Mouse (Mus musculus) hindbrain, postnatal 0 days (tissue): ENCODE data around the gene Paqr8. TPM values are rescaled to one million over a fixed set of nuclear protein-coding genes. Genes with fewer than 3 reads are reported as not detected.
"Not testable (repeated sequence)": the region's sequence is repeated elsewhere in the genome, so short reads cannot be mapped to it uniquely, and the experiment has no call there.

ENCODE experiments used
- ATAC-seq: fragments of 200-750 bp; cut with Nextera tagmentation; 2 replicates; pipeline ENCODE4 v1.8.0; 2017; ENCODE audit warnings: mild to moderate bottlenecking, moderate TSS enrichment, moderate library complexity
- DNase-seq: peaks from one replicate; pipeline ENCODE4 v3.0.0-alpha.2; 2015; ENCODE audit warnings: low spot score
- H3K27ac ChIP-seq: fragments of 300-500 bp; sonication (generic); 2 replicates; pipeline ENCODE4 v1.5.1; 2014; ENCODE audit warnings: mild to moderate bottlenecking
- H3K27me3 ChIP-seq: fragments of 300-500 bp; sonication (generic); 2 replicates; pipeline ENCODE4 v1.6.1; 2014; ENCODE audit warnings: low read length, mixed read lengths; ENCODE audit not compliant: insufficient read depth
- H3K36me3 ChIP-seq: fragments of 300-500 bp; sonication (generic); 2 replicates; pipeline ENCODE4 v1.6.1; 2014; ENCODE audit warnings: low read length, mixed read lengths; ENCODE audit not compliant: insufficient read depth
- H3K4me1 ChIP-seq: fragments of 300-500 bp; sonication (generic); 2 replicates; pipeline ENCODE4 v1.6.1; 2014; ENCODE audit warnings: antibody characterized with exemption, low read length, mixed read lengths; ENCODE audit not compliant: insufficient read depth
- H3K4me2 ChIP-seq: fragments of 300-500 bp; sonication (generic); 2 replicates; pipeline ENCODE4 v1.6.1; 2014; ENCODE audit warnings: low read depth, mild to moderate bottlenecking, low read length, moderate library complexity, mixed read lengths
- H3K4me3 ChIP-seq: fragments of 300-500 bp; sonication (generic); 2 replicates; pipeline ENCODE4 v1.5.1; 2014; ENCODE audit warnings: low read length
- H3K9ac ChIP-seq: fragments of 300-500 bp; sonication (generic); replicated peaks from 2 replicates; pipeline ENCODE4 v1.6.1; 2014; ENCODE audit warnings: mild to moderate bottlenecking, low read length, moderate library complexity, mixed read lengths
- H3K9me3 ChIP-seq: fragments of 300-500 bp; sonication (generic); 2 replicates; pipeline ENCODE4 v1.6.1; 2016; ENCODE audit warnings: low read length, mixed read lengths
- CTCF ChIP-seq: IDR thresholded peaks from 2 replicates; pipeline ENCODE4 v1.5.1; 2016; ENCODE audit warnings: antibody characterized with exemption, control low read depth, low read depth
- WGBS: fragments of 180-500 bp; shearing (Covaris S2); extraction: QIAGEN DNeasy Blood & Tissue Kit; methylation state at CpG from one replicate; pipeline ENCODE4 v1.1.7; 2014; 5-methylcytosine and 5-hydroxymethylcytosine counted together
- polyA plus RNA-seq: library from polyadenylated mRNA; unstranded; fragments of >200 nt; fragmentation: Nextera tagmentation; extraction: Ambion mirVana; gene quantifications from 2 replicates; pipeline ENCODE4 v1.2.1, GENCODE M21; 2015
- total RNA-seq: library from RNA; depleted of rRNA; stranded (reverse); fragments of >200 nt; gene quantifications from 2 replicates; pipeline ENCODE4 v1.2.3, GENCODE M21; 2014

Paqr8 gene
- total and polyA plus RNA-seq, 2 experiments from 2014 or later = 47.8 to 212 TPM

DNA sequence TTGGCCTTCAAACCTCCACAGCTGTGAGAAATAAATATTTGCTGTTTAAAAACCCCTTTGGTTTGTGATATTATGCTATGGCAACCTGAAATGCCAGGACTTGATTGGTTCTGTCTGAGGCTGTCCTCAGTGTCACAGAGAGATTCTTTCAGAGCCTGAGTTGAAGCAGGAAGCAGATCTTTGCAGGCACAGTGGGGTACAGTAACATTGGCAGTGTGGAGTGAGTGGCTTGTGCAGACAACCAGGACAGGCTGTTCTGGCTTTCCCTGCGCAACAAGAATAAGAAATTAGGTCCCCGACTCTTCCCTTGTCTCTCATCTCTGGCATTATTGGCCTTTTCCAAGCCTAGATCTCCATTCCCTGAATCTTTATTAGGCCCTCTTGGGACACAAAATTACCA is 29.3 kb downstream of the Paqr8 start:
- ATAC-seq (peak; percentile 86), DNase-seq (peak; percentile 40)
- 53% methylated on average over 2 of the region's 2 CpGs for WGBS
- H3K4me2 ChIP-seq = no peak overlapping the region
- no peaks in the 10 kb centered on the region for H3K27me3 ChIP-seq
- H3K36me3 ChIP-seq = no peaks in the 10 kb centered on the region
- H3K9me3 ChIP-seq = no peaks in the 10 kb centered on the region
- H3K4me3 ChIP-seq = no peak overlapping the region
- H3K9ac ChIP-seq = no peak overlapping the region
- H3K4me1 ChIP-seq = peaks cover 7% of the 10 kb centered on the region; the same call in 1 of the 2 replicates
- no peak for TF ChIP-seq CTCF
- peak overlapping the region; percentile 67 for H3K27ac ChIP-seq

DNA sequence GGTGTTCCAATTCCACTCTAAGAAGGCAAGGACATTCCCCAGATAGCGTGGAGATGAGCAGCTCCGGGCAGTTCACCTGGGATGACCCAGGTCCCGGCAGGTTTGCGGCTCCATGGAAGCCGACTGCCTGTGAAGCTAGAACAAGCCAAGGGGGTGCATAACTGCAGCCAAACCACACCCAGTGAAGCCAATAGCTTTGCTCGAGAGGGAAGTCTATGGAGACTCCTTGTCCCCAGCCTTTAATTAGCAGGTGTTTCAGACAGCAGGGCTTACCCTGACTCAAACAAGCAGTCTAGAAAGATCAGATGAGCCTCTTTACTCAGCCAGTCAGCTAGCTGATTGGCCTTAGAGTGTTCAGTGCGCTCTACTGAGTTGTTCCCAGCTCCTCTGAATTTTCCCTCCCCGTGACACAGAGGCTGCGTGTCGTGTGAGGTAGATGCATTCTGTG is 30.7 kb downstream of the Paqr8 start:
- Histone ChIP-seq H3K4me2 (no peak overlapping the region), H3K36me3 (no peaks in the 10 kb centered on the region), H3K4me1 (peaks cover 7% of the 10 kb centered on the region; the same call in 1 of the 2 replicates), H3K9ac (no peak overlapping the region), H3K9me3 (no peaks in the 10 kb centered on the region), H3K4me3 (no peak overlapping the region), H3K27ac (peak overlapping the region; percentile 26; the same call in 1 of the 2 replicates), H3K27me3 (no peaks in the 10 kb centered on the region)
- 71% methylated on average over 10 of the region's 10 CpGs for WGBS
- DNase-seq = no peak
- ATAC-seq = no peak
- no peak for TF ChIP-seq CTCF

DNA sequence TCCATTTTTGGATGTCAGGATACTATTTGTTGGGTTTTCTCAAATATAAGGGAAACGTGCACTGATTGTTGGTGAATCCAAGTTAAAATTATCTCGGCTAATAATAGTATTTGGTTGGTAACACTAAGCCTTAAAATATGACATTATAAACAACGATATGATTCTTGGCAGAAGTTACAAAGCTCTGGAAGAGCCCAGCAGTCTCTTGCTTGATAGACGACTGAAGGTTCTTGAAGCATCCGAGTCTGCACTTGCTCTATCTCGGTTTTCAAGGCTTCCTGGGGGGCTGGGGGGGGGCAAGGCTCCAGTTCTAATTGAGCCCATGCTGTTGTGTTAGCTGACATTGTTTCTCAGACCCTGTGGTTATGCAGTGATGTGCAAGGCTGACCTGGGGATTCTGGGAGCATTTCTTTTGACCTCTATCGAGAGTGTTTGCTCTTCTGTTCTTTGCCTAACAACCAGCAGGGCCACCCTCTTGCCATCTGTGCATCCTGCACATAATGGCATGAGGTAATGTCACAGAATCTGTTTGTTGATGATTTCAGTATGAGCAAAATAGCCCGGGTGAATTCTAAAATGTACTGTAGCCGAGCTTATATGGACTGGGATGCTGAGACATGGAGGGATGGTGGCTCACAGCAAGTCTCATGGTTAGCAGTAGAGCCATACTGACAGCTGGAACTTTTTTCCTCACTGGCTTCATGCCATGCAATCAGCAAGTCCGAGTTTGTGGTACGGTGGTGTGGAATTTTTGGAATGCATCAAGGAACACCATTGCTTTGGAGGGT is 32.4 kb downstream of the Paqr8 start:
- H3K36me3 ChIP-seq = no peaks in the 10 kb centered on the region
- H3K4me3 ChIP-seq = no peak overlapping the region
- peak overlapping the region; percentile 55; the same call in 1 of the 2 replicates for H3K27ac ChIP-seq
- H3K4me1 ChIP-seq = peaks cover 7% of the 10 kb centered on the region; the same call in 1 of the 2 replicates
- no peaks in the 10 kb centered on the region for H3K27me3 ChIP-seq
- DNase-seq = peak; percentile 34
- no peak overlapping the region for H3K4me2 ChIP-seq
- TF ChIP-seq CTCF = no peak
- peak; percentile 59; the same call in 1 of the 2 replicates for ATAC-seq
- WGBS = 42% methylated on average over 11 of the region's 11 CpGs
- no peak overlapping the region for H3K9ac ChIP-seq
- no peaks in the 10 kb centered on the region for H3K9me3 ChIP-seq

DNA sequence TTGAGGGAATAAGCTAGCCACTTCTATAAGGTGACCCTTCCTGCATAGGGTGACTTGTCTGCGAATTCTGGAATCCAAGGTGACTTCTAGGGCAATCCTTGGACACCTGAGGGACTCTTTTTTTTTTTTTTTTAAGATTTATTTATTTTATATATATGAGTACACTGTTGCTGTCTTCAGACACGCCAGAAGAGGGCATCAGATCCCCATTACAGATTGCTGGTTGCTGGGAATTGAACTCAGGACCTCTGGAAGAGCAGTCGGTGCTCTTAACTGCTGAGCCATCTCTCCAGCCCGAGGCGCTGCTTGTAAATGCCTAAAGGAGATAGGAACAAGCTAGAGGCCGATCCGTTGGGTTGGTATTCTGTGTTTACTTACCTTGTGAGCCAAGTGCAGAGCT is 34.9 kb downstream of the Paqr8 start:
- not testable (repeated sequence) for H3K4me3 ChIP-seq, DNase-seq, H3K4me1 ChIP-seq, H3K9me3 ChIP-seq, H3K27ac ChIP-seq, H3K4me2 ChIP-seq, H3K27me3 ChIP-seq, ATAC-seq, H3K36me3 ChIP-seq, H3K9ac ChIP-seq
- WGBS = 87% methylated on average over 7 of the region's 7 CpGs

DNA sequence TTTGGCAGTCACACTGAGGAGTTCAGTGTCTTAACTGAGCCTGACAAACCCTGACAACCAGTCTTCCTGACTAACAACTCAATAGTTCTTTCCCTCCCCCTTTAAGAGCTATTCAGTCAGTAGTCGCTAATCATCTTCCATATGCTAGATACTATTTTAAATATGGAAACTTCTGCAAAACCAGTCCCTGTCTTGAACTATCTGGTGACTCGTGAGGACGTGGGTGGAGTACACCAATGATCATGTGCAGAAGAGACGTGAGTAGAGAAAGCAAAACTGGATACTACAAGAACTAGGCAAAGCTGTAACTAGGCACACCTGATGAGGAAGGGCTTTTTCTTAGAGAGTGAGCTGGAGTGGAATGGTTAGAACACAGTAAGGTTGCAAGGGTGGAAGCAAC is 35.5 kb downstream of the Paqr8 start:
- H3K4me3 ChIP-seq = no peak overlapping the region
- peaks cover 7% of the 10 kb centered on the region; the same call in 1 of the 2 replicates for H3K4me1 ChIP-seq
- TF ChIP-seq CTCF = no peak
- no peak overlapping the region for H3K9ac ChIP-seq
- no peaks in the 10 kb centered on the region for H3K27me3 ChIP-seq
- no peak for DNase-seq
- H3K27ac ChIP-seq = no peak overlapping the region
- WGBS = 94% methylated on average over 4 of the region's 4 CpGs
- no peak overlapping the region for H3K4me2 ChIP-seq
- ATAC-seq = no peak
- no peaks in the 10 kb centered on the region for H3K36me3 ChIP-seq
- no peaks in the 10 kb centered on the region for H3K9me3 ChIP-seq

DNA sequence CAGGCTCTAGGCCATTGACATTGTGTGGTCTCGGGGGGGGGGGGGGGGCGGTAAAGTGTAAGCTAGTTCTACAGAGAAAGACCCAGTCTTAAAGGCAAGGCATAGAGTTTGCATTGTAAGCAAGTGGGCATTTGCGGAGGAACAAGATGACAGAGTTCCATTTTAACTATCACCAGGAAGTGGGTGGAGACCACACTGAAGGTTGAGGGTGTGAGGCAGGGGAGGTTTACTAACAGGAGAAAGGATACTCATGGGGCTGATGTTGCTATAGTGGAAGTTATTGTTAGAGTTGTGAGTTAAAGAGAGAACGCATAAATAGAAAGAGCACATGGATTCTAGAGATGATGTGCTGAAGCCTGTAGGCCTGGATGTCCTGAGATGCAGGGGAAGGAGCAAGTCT is 36.0 kb downstream of the Paqr8 start:
- Histone ChIP-seq H3K9ac (no peak overlapping the region), H3K4me1 (peaks cover 2% of the 10 kb centered on the region; the same call in 1 of the 2 replicates), H3K27me3 (no peaks in the 10 kb centered on the region), H3K27ac (no peak overlapping the region), H3K9me3 (no peaks in the 10 kb centered on the region), H3K36me3 (no peaks in the 10 kb centered on the region), H3K4me3 (no peak overlapping the region), H3K4me2 (no peak overlapping the region)
- ATAC-seq = no peak
- DNase-seq = no peak
- WGBS = 89% methylated on average over 4 of the region's 4 CpGs
- no peak for TF ChIP-seq CTCF

DNA sequence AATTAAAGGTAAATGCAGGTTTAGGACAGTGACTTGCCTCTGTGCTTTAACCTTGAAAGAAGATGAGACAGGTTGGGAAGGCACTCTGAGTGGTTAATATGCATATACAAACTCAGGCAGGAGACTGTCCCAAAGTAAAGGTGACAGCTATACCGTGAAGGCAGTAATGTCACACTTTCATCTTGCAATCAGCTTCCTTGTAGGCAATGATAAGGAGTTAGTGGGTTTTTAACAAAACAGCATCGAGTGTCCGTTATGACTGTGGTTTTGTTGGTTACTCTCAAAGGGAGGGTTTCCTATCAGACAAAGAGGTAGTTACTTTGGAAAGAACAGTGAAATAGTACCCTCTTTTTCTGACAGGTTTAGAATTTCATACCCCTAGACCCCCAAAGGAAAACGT is 38.1 kb downstream of the Paqr8 start:
- no peak for ATAC-seq

More for the DNA sequence above, 38.1 kb downstream of the Paqr8 start:
- TF ChIP-seq CTCF = no peak
- no peak overlapping the region for H3K4me3 ChIP-seq
- no peak overlapping the region for H3K27ac ChIP-seq
- H3K9ac ChIP-seq = no peak overlapping the region
- 86% methylated on average over 4 of the region's 4 CpGs for WGBS
- no peak for DNase-seq
- no peaks in the 10 kb centered on the region for H3K9me3 ChIP-seq
- H3K4me2 ChIP-seq = no peak overlapping the region
- no peaks in the 10 kb centered on the region for H3K4me1 ChIP-seq
- no peaks in the 10 kb centered on the region for H3K36me3 ChIP-seq
- H3K27me3 ChIP-seq = no peaks in the 10 kb centered on the region
